Mouse (Mus musculus) left cerebral cortex, adult 2 months (tissue): Measurements from ENCODE around the gene Urb2. TPM values are rescaled to one million over a fixed set of nuclear protein-coding genes. Genes with fewer than 3 reads are reported as not detected.

Experiments used
- DNase-seq, 2 experiments: peaks; one replicate each; pipeline ENCODE4 v3.0.0; 2021 to 2022; ENCODE audit warnings: low spot score in 2 of 2, mixed read lengths in 1 of 2; ENCODE audit errors: extremely low spot score in 1 of 2
- H3K27ac ChIP-seq: fragments of 200-600 bp; 2 replicates; pipeline ENCODE4 v1.8.1; 2022
- H3K4me3 ChIP-seq: fragments of 200-600 bp; 2 replicates; pipeline ENCODE4 v1.8.1; 2022
- CTCF ChIP-seq: fragments of 200-600 bp; IDR thresholded peaks from 2 replicates; pipeline ENCODE4 v1.8.1; 2022; ENCODE audit warnings: antibody characterized with exemption, mild to moderate bottlenecking, moderate library complexity
- intact Hi-C: fragments of 180-260 bp; cut with DNase I; formaldehyde crosslinking; loops from one replicate; pipeline ENCODE4 v1.15.1; 2025
- microRNA-seq, 2 experiments: library from miRNA; unstranded; fragments of <30 nt; microRNA quantifications; one replicate each; pipeline ENCODE4 v1.2.0; 2021
- total RNA-seq, 2 experiments: library from RNA; stranded (reverse); gene quantifications; 2 replicates each; pipeline ENCODE4 v1.2.3; 2021

Urb2 gene
- total RNA-seq, 2 experiments from 2014 or later: 11.4 to 13.0 TPM

DNA sequence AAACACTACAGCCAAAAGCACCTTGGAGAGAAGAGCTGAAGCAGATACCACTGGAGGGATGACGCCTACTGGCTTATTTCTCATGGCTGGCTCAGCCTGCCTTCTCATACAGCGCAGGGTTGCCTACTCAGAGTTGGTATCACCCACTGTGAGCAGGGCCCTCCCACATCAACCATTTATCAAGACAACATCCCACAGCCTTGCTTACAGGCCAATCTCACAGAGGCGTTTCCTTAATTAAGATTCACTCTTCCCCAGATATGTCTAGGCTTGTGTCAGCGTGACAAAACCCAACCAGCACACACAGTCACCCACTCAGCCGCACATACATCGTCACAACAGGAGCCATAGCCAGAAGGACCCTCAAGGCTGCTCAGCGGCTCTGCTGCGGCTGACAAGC lies 61.3 kb downstream of the Urb2 start:
- no peak for TF ChIP-seq CTCF
- H3K4me3 ChIP-seq: no peak overlapping the region
- no peak overlapping the region for H3K27ac ChIP-seq
- intact Hi-C loops: loop anchor here (1.0 to 2.0 kb wide), 2 partner anchors 100 to 211 kb away; no protein-coding TSS in a partner anchor
- DNase-seq: peak; percentile 24 to 35

DNA sequence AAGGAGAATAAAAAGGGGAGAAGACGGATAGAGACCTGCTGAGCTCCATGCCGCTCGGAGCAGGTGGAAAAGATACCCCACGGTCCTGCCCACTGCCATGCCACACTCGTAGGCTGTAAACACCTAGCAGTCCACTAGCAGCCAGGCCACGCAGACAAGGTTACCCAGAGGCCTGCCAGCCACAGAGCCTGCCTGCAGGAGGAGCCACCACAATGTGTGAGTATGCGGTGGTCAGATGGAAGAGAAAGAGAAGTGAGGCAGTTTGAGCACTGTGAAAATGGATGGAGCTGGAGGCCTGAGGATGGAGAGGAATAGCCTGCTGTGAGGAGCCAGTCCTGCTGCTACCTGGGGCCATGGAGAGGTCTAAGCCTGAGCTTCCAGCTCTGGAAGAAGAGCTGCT lies 62.3 kb downstream of the Urb2 start:
- TF ChIP-seq CTCF: no peak; the same call in 1 of the 2 replicates
- no peak overlapping the region for H3K4me3 ChIP-seq
- DNase-seq: no peak
- no peak overlapping the region for H3K27ac ChIP-seq
- intact Hi-C loops: loop anchor here (2.0 kb wide), 1 partner anchor 99 kb away; no protein-coding TSS in a partner anchor

DNA sequence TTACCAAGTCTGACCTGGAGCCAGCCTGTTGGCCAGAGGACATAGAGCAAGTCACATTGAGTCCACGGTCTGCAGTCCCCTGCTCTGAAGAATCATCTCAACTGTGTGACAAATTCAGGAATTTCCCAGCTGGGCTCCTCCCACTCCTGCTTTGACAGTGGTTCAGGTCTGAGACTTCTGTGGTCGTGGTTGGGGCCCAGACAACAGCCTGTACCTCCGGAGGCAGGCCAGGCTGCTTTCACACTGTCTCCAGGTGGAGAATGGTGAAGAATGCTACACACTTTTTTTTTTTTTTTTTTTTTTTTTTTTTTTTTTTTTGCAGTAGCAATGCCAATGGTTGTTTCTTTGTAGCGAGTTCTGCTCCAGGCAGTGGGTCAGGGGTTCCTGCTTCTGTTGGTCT lies 64.4 kb downstream of the Urb2 start:
- Histone ChIP-seq H3K27ac (no peak overlapping the region), H3K4me3 (no peak overlapping the region)
- no peak for TF ChIP-seq CTCF
- intact Hi-C loops: no loop called here
- no peak for DNase-seq

DNA sequence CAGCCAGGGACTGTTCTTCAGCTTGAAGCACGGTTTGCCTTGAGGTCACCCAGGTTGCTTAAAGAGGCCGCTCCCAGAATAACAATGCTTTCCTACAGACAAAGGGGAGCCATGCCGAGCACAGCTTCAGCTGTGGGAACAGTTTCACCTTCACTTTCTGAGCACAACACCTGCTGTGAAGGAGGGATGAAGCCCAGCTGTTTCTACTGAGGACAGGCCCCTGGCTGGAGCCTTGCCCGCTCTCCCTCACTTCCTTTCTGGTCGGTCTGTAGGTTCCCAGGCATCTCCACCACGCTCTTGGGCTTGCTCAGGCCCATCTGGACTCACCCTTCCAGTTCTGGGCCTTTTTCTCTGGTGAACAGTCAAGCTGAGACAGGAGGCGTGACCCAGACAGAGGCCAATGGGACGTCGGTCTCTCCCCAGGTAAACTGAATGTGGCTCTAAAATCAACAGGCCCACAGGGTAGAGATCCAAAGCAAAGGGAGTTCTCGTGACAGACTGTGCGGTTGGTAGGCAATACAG lies 66.8 kb downstream of the Urb2 start:
- intact Hi-C loops: no loop called here
- DNase-seq: no peak
- H3K4me3 ChIP-seq: no peak overlapping the region
- H3K27ac ChIP-seq: no peak overlapping the region
- no peak for TF ChIP-seq CTCF

DNA sequence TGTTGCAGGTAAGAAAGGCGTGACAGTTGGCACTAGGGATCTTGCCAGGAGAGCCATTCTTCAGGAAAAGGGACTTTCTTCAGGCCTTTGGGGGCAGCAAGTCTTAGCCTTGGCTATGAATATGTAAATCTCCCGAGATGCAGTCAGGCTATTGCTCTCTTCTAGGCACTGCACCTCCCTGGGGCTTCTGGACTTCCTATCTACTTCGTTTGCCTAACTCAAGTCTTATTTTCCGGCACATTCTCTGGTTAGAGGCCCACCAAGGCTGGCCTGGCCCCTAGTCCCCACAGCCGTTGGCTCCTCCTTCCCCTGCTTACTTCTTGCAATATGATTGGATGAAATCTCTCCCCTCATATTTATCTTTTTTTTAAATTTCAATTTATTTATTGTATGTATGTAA lies 67.7 kb downstream of the Urb2 start:
- Histone ChIP-seq H3K27ac (no peak overlapping the region), H3K4me3 (no peak overlapping the region)
- DNase-seq: no peak
- no peak for TF ChIP-seq CTCF
- intact Hi-C loops: no loop called here

DNA sequence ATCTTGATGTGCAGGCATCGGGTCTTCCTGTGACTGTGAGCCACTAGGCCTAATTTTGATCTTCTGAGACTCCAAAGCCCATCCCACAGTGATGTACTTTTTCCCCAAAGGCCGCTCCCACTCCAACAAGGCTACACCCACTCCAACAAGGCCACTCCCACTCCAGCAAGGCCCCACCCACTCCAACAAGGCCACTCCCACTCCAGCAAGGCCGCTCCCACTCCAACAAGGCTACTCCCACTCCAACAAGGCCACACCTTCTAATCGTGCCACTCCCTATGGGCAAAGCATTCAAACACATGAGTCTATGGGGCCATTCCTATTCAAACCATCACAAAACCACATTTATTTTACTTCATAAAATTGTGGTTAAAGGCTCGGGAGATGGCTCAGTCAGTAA lies 69.2 kb downstream of the Urb2 start:
- intact Hi-C loops: no loop called here
- Histone ChIP-seq H3K27ac (no peak overlapping the region), H3K4me3 (no peak overlapping the region)
- TF ChIP-seq CTCF: no peak
- no peak for DNase-seq

Small RNA genes within 50 kb of the gene (microRNA-seq; reads per million reads assigned to microRNA genes)
- 0 reads per million in 2 experiments for gene Mir1967

Other genes with a start within 250 kb of the Urb2 start
- gene Rab4a, start 215.5 kb upstream of the Urb2 start, total RNA-seq: 10 to 100 TPM; 39.8 to 48.9 TPM
- gene Ccsap, start 161.3 kb upstream of the Urb2 start, total RNA-seq: 10 to 100 TPM; 65.9 to 75.4 TPM
- gene Acta1, start 126.8 kb upstream of the Urb2 start, total RNA-seq: 10 to 100 TPM; 11.1 to 12.2 TPM
- gene Nup133, start 72.2 kb upstream of the Urb2 start, total RNA-seq: 10 to 100 TPM; 22.6 to 25.6 TPM
- gene Abcb10, start 38.4 kb upstream of the Urb2 start, total RNA-seq: 10 to 100 TPM; 16.3 to 16.5 TPM
- 10 to 100 TPM; 22.8 to 24.2 TPM for gene Taf5l, start 111 bp upstream of the Urb2 start, total RNA-seq
- gene Galnt2, start 209.9 kb downstream of the Urb2 start, total RNA-seq: 10 to 100 TPM; 53.0 to 58.8 TPM